Mouse (Mus musculus): ENCODE data around the gene Gm5157. TPM values are rescaled to one million over a fixed set of nuclear protein-coding genes. Genes with fewer than 3 reads are reported as not detected.
"Not testable (repeated sequence)": the region's sequence is repeated elsewhere in the genome, so short reads cannot be mapped to it uniquely, and the experiment has no call there.

The Gm5157 gene
- not detected for total RNA-seq (2022)

GRCm38 (mm10) chr7:21190323-21190722, at the start of gene Gm5157:
Gene Gm5157, minus strand, starts transcription at chr7:21190423.
- DNase-seq, result not testable (repeated sequence)

- DNase-seq, result not testable (repeated sequence)
Observed at GRCm38 (mm10) chr7:21161885-21162284, 28.3 kb downstream of the Gm5157 start, which contains the start of gene Vmn1r123. Gene Vmn1r123, plus strand, starts transcription at chr7:21162185.

Other genes starting within 250 kb of the Gm5157 start
- not detected for gene Vmn1r119, start 178.0 kb downstream of the Gm5157 start, total RNA-seq (2022)
- gene Vmn1r120, start 136.6 kb downstream of the Gm5157 start, total RNA-seq (2022), result not detected
- gene Vmn1r121, start 91.9 kb downstream of the Gm5157 start, total RNA-seq (2022), result not detected
- gene Vmn1r122, start 56.3 kb downstream of the Gm5157 start, total RNA-seq (2022), result not detected
- gene Vmn1r123, start 28.2 kb downstream of the Gm5157 start, total RNA-seq (2022), result not detected
- gene Vmn1r124, start 70.2 kb upstream of the Gm5157 start, total RNA-seq (2022), result not detected
- gene Vmn1r125, start 81.8 kb upstream of the Gm5157 start, total RNA-seq (2022), result not detected
- gene Vmn1r126, start 111.0 kb upstream of the Gm5157 start, total RNA-seq (2022), result not detected
- gene Vmn1r127, start 129.4 kb upstream of the Gm5157 start, total RNA-seq (2022), result not detected
- not detected for gene Vmn1r128, start 158.9 kb upstream of the Gm5157 start, total RNA-seq (2022)
- gene Vmn1r129, start 170.9 kb upstream of the Gm5157 start, total RNA-seq (2022), result not detected
- gene Gm6882, start 242.3 kb upstream of the Gm5157 start, total RNA-seq (2022), result not detected

Measured in adrenal gland, adult 8-10 months (tissue).